8 mouse cellular contexts compared by ENCODE assay signal in genomic region chr8:128362940-128363595, GRCm38 (mm10). TPM values are rescaled to one million over a fixed set of nuclear protein-coding genes. Genes with fewer than 3 reads are reported as not detected.
A peak's percentile ranks its signal among the peaks of the same experiment; 100 is the strongest.
DNase-seq lines count a peak whose midpoint lies in the region; ATAC-seq and TF ChIP-seq lines count a peak whose summit lies in the region.

No protein-coding gene starts in this region.

- ATAC-seq in megakaryocyte progenitor cell, adult 5-6 weeks (replicated peaks; ENCODE audit: poor library complexity): peak; percentile 87

- intact Hi-C loops in left cerebral cortex, adult 2 months (cut with DNase I): loop anchor here (1.0 to 5.0 kb wide), 4 partner anchors 128 to 1173 kb away; no protein-coding TSS in a partner anchor

- peak overlapping the region; percentile 35 for H3K4me3 ChIP-seq in left cerebral cortex, adult 2 months

- peak; percentile 48 for DNase-seq in WW6 (ENCODE audit: low read depth, low spot score)
- peak; percentile 52 to 83 for DNase-seq in cerebellum, postnatal 4 days (ENCODE audit: low spot score in 2 of 2)
- DNase-seq in gastrocnemius, adult 8-10 months (ENCODE audit: low spot score in 2 of 2): peak; percentile 60 to 64
- DNase-seq in hindlimb bud, embryonic 11.5 days (ENCODE audit: extremely low spot score, low read depth, low spot score): peak; percentile 79
- peak; percentile 78 to 79 for DNase-seq in left cerebral cortex, adult 2 months (ENCODE audit: extremely low spot score in 1 of 2, low spot score in 2 of 2)
- DNase-seq in right cerebral cortex, postnatal 14 days: peak; percentile 80
- peak; percentile 71 for DNase-seq in urinary bladder, postnatal 25 days (ENCODE audit: low spot score)

- no peak overlapping the region for H3K27ac ChIP-seq in left cerebral cortex, adult 2 months

- peak; percentile 95 for TF ChIP-seq CTCF in left cerebral cortex, adult 2 months (IDR thresholded peaks at IDR 0.05)

RNA-seq across cellular contexts. Expression of gene Nrp1, which starts 4.7 kb away (rescaled TPM):
- 10 to 100 TPM; 15.6 to 29.7 (median 19.0) TPM for total RNA-seq in gastrocnemius, adult 8-10 months (2022)
- 10 to 100 TPM; 27.5 to 29.2 TPM for total RNA-seq in left cerebral cortex, adult 2 months (2021)
- total RNA-seq in megakaryocyte progenitor cell, adult 5-6 weeks (2015): 8.3 and 9.4 TPM in 2 replicates
- total RNA-seq in megakaryocyte progenitor cell, adult 5-6 weeks (2017): 9.7 and 11.7 TPM in 2 replicates
